Comparison of ENCODE assay signal across 14 mouse cellular contexts in genomic region chr11:48567583-48568562, GRCm38 (mm10).
A peak's percentile ranks its signal among the peaks of the same experiment; 100 is the strongest.
DNase-seq lines count a peak whose midpoint lies in the region; ATAC-seq and TF ChIP-seq lines count a peak whose summit lies in the region.
"Had no signal": no experiment of that assay in that cellular context is flagged by ENCODE, and none has a peak within 500 bp of the region (broad histone marks: within the 10 kb centered on the region; RNA-seq: fewer than 3 reads in every experiment).

No protein-coding gene starts in this region.

- no peaks in the 10 kb centered on the region for H3K36me3 ChIP-seq in embryonic facial prominence, embryonic 14.5 days (ENCODE audit: control insufficient read depth, insufficient read depth, low read length)
- no peaks in the 10 kb centered on the region for H3K36me3 ChIP-seq in embryonic facial prominence, embryonic 10.5 days (replicated peaks)
- no peaks in the 10 kb centered on the region for H3K36me3 ChIP-seq in kidney, adult 2 months (ENCODE audit: control insufficient read depth, insufficient read depth, low read length)
- H3K36me3 ChIP-seq in lung, embryonic 16.5 days (ENCODE audit: control insufficient read depth, insufficient read depth, low read length) = no peaks in the 10 kb centered on the region
- H3K36me3 ChIP-seq: liver, embryonic 15.5 days had no signal

- H3K4me2 ChIP-seq in embryonic facial prominence, embryonic 14.5 days (ENCODE audit: low read depth, low read length) = no peak overlapping the region
- H3K4me2 ChIP-seq in lung, embryonic 16.5 days (ENCODE audit: low read depth, low read length) = no peak overlapping the region
- H3K4me2 ChIP-seq: forebrain, embryonic 13.5 days; liver, embryonic 15.5 days had no signal

- H3K9ac ChIP-seq in embryonic facial prominence, embryonic 14.5 days (ENCODE audit: low read depth, low read length) = no peak overlapping the region
- H3K9ac ChIP-seq in lung, embryonic 16.5 days (ENCODE audit: low read length) = 0 out of 2 replicates have a peak overlapping the region, but pooled peaks have one; percentile 11
- H3K9ac ChIP-seq: forebrain, embryonic 13.5 days; liver, embryonic 15.5 days had no signal

- 63% methylated on average over 6 of the region's 6 CpGs for WGBS in embryonic facial prominence, embryonic 14.5 days
- WGBS in embryonic facial prominence, embryonic 10.5 days = 77% methylated on average over 6 of the region's 6 CpGs
- 42% methylated on average over 6 of the region's 6 CpGs for WGBS in kidney, adult 2 months
- WGBS in lung, embryonic 16.5 days = 39% methylated on average over 6 of the region's 6 CpGs

- TF ChIP-seq POLR2A in kidney, adult 2 months (IDR thresholded peaks at IDR 0.05; ENCODE audit: low read depth, low read length) = no peak

- H3K27ac ChIP-seq in embryonic facial prominence, embryonic 14.5 days (replicated peaks; ENCODE audit: low read depth, low read length) = no peak overlapping the region
- H3K27ac ChIP-seq in embryonic facial prominence, embryonic 10.5 days (replicated peaks) = no peak overlapping the region
- H3K27ac ChIP-seq in kidney, adult 2 months (ENCODE audit: insufficient read depth, low read depth, low read length) = no peak overlapping the region
- peak overlapping the region; percentile 88 for H3K27ac ChIP-seq in lung, embryonic 16.5 days (ENCODE audit: low read length)
- H3K27ac ChIP-seq: forebrain, embryonic 13.5 days; liver, embryonic 15.5 days had no signal

- H3K4me3 ChIP-seq in embryonic facial prominence, embryonic 14.5 days (ENCODE audit: low read depth, low read length) = no peak overlapping the region
- H3K4me3 ChIP-seq in embryonic facial prominence, embryonic 10.5 days = no peak overlapping the region
- H3K4me3 ChIP-seq in kidney, adult 2 months (ENCODE audit: insufficient read depth, low read depth, low read length) = no peak overlapping the region
- no peak overlapping the region for H3K4me3 ChIP-seq in lung, embryonic 16.5 days (ENCODE audit: low read length)
- H3K4me3 ChIP-seq: forebrain, embryonic 13.5 days; liver, embryonic 15.5 days; megakaryocyte, embryonic 14.5 days had no signal

- H3K9me3 ChIP-seq in embryonic facial prominence, embryonic 14.5 days (ENCODE audit: control insufficient read depth, low read length) = no peaks in the 10 kb centered on the region
- H3K9me3 ChIP-seq in embryonic facial prominence, embryonic 10.5 days = no peaks in the 10 kb centered on the region
- no peaks in the 10 kb centered on the region for H3K9me3 ChIP-seq in lung, embryonic 16.5 days (ENCODE audit: control insufficient read depth, low read length)
- H3K9me3 ChIP-seq: forebrain, embryonic 13.5 days; liver, embryonic 15.5 days had no signal

- TF ChIP-seq CTCF in kidney, adult 2 months (conservative IDR thresholded peaks at IDR 0.05; ENCODE audit: insufficient read depth, insufficient read length, low read depth, low read length) = no peak

- no peaks in the 10 kb centered on the region for H3K27me3 ChIP-seq in embryonic facial prominence, embryonic 14.5 days (replicated peaks; ENCODE audit: control insufficient read depth, insufficient read depth, low read length)
- H3K27me3 ChIP-seq in embryonic facial prominence, embryonic 10.5 days (replicated peaks; ENCODE audit: low read depth, poor library complexity, severe bottlenecking) = no peaks in the 10 kb centered on the region
- H3K27me3 ChIP-seq in kidney, adult 2 months (replicated peaks; ENCODE audit: control insufficient read depth, insufficient read depth, low read length) = no peaks in the 10 kb centered on the region
- H3K27me3 ChIP-seq in lung, embryonic 16.5 days (ENCODE audit: control insufficient read depth, insufficient read depth, low read depth, low read length) = no peaks in the 10 kb centered on the region
- H3K27me3 ChIP-seq: forebrain, embryonic 13.5 days; liver, embryonic 15.5 days; megakaryocyte, embryonic 14.5 days had no signal

- ATAC-seq in embryonic facial prominence, embryonic 14.5 days (ENCODE audit: low read depth) = no peak
- ATAC-seq in lung, embryonic 16.5 days (ENCODE audit: low read depth) = peak; percentile 96
- ATAC-seq: forebrain, embryonic 13.5 days; midbrain, embryonic 16.5 days had no signal

- DNase-seq in embryonic facial prominence, embryonic 14.5 days (ENCODE audit: low spot score) = peak; percentile 27
- DNase-seq in embryonic facial prominence, embryonic 10.5 days (ENCODE audit: low spot score) = no peak
- DNase-seq in kidney, adult 2 months = peak; percentile 6
- DNase-seq in kidney, postnatal 25 days = no peak
- peak; percentile 14 for DNase-seq in forelimb bud, embryonic 11.5 days (ENCODE audit: low read depth, low spot score)
- no peak for DNase-seq in thymus, postnatal 25 days
- DNase-seq in thymus, postnatal 10 days (ENCODE audit: low spot score in 2 of 2) = no peak
- DNase-seq: cerebellum, adult 9-10 months; right cerebral cortex, postnatal 4 days had no signal

- no peaks in the 10 kb centered on the region for H3K4me1 ChIP-seq in embryonic facial prominence, embryonic 14.5 days (ENCODE audit: control insufficient read depth, insufficient read depth, low read length)
- H3K4me1 ChIP-seq in embryonic facial prominence, embryonic 10.5 days = no peaks in the 10 kb centered on the region
- no peaks in the 10 kb centered on the region for H3K4me1 ChIP-seq in kidney, adult 2 months (ENCODE audit: control insufficient read depth, insufficient read depth, low read length)
- H3K4me1 ChIP-seq in lung, embryonic 16.5 days (replicated peaks; ENCODE audit: control insufficient read depth, insufficient read depth, low read length) = peaks cover 19% of the 10 kb centered on the region
- H3K4me1 ChIP-seq: forebrain, embryonic 13.5 days; liver, embryonic 15.5 days; megakaryocyte, embryonic 14.5 days had no signal

Comparison
In these comparisons a context has a peak if more than half of its experiments do, and no peak if none do; other contexts are left out.
1. DNase-seq: peak in embryonic facial prominence, embryonic 14.5 days (single experiment), kidney, adult 2 months (single experiment) and forelimb bud, embryonic 11.5 days (single experiment); none in embryonic facial prominence, embryonic 10.5 days (single experiment), kidney, postnatal 25 days (0 of 2), thymus, postnatal 25 days (single experiment) and thymus, postnatal 10 days (0 of 2).